Mouse (Mus musculus) embryonic fibroblast, embryonic 13.5 days (primary cell): ENCODE data around the gene Hist1h3f.

ENCODE experiments used
- CTCF ChIP-seq: IDR thresholded peaks from 2 replicates; pipeline ENCODE4 v1.5.1; 2011; ENCODE audit warnings: mild to moderate bottlenecking, control low read depth, low read length, moderate library complexity, borderline replicate concordance; ENCODE audit not compliant: insufficient read depth
- POLR2A ChIP-seq: IDR thresholded peaks from 2 replicates; pipeline ENCODE4 v1.6.1; 2011; ENCODE audit warnings: low read depth, mild to moderate bottlenecking, control low read depth, low read length, moderate library complexity

GRCm38 (mm10) chr13:23555839-23556416 lies 12.1 kb downstream of the Hist1h3f start:
- TF ChIP-seq CTCF (no peak), POLR2A (peak; percentile 91)
